11 mouse cellular contexts compared by ENCODE assay signal in the genomic region with DNA sequence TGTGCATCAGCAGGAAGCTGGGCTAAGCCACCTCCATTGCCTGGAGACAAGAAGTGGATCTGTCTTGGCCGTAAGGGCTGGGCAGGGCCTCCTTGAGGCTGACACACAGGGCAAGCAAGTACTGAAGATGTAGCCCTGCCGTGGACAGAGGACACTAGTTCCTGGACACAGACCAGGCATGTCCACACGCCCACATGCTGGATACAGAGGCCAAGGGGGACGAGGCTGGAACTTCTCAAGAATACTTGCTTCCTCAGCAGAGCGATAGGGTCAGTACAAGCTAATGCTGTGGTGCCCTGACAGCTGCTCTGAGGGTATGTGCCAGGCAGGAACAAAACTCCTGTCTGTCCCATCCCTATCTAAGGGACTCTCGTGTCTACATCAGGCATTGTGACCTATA.
"Had no signal": no experiment of that assay in that cellular context is flagged by ENCODE, and none has a peak within 500 bp of the region (broad histone marks: within the 10 kb centered on the region; RNA-seq: fewer than 3 reads in every experiment).

No protein-coding gene starts in this region.

- ATAC-seq: lung, postnatal 0 days; midbrain, embryonic 13.5 days had no signal

- DNase-seq: lung, adult 2 months; lung, postnatal 36 days; right cerebral cortex, postnatal 14 days; thymus, adult 18-20 months; thymus, postnatal 14 days had no signal

- H3K9ac ChIP-seq: liver, embryonic 15.5 days; midbrain, embryonic 13.5 days had no signal

- H3K4me2 ChIP-seq: liver, embryonic 11.5 days; liver, embryonic 15.5 days; midbrain, embryonic 13.5 days had no signal

- H3K27me3 ChIP-seq: liver, embryonic 15.5 days; midbrain, embryonic 13.5 days had no signal

- H3K4me3 ChIP-seq: layer of hippocampus, adult 2 months; liver, embryonic 15.5 days; midbrain, embryonic 13.5 days had no signal

- H3K4me1 ChIP-seq: liver, embryonic 15.5 days; midbrain, embryonic 13.5 days had no signal

- H3K9me3 ChIP-seq: liver, embryonic 15.5 days; midbrain, embryonic 13.5 days had no signal

- H3K27ac ChIP-seq: kidney, postnatal 0 days; layer of hippocampus, adult 2 months; liver, embryonic 15.5 days; midbrain, embryonic 13.5 days had no signal
